Mouse (Mus musculus) lung, embryonic 14.5 days (tissue): ENCODE measurements at regions not wholly inside any gene's neighbourhood (a gene's known extent, or its start where the extent isn't known, plus 50 kb on each side); places are given as distances from the start of the nearest gene placed in this dataset.

ENCODE experiments used
- ATAC-seq: fragments of 200-750 bp; cut with Nextera tagmentation; 2 replicates; pipeline ENCODE4 v1.8.0; 2017; ENCODE audit warnings: mild to moderate bottlenecking, moderate TSS enrichment, moderate library complexity; ENCODE audit not compliant: insufficient read depth
- DNase-seq: peaks from one replicate; pipeline ENCODE4 v3.0.0-alpha.2; 2015
- H3K27ac ChIP-seq: fragments of 300-500 bp; sonication (generic); 2 replicates; pipeline ENCODE4 v1.5.1; 2014; ENCODE audit warnings: low read depth, mild to moderate bottlenecking, moderate library complexity
- H3K27me3 ChIP-seq: fragments of 300-500 bp; sonication (generic); 2 replicates; pipeline ENCODE4 v1.6.1; 2014; ENCODE audit warnings: low read length, control low read depth; ENCODE audit not compliant: insufficient read depth
- H3K36me3 ChIP-seq: fragments of 300-500 bp; sonication (generic); 2 replicates; pipeline ENCODE4 v1.6.1; 2014; ENCODE audit warnings: control low read depth; ENCODE audit not compliant: insufficient read depth
- H3K4me1 ChIP-seq: fragments of 300-500 bp; sonication (generic); 2 replicates; pipeline ENCODE4 v1.6.1; 2014; ENCODE audit warnings: antibody characterized with exemption, control low read depth; ENCODE audit not compliant: insufficient read depth
- H3K4me2 ChIP-seq: fragments of 300-500 bp; sonication (generic); 2 replicates; pipeline ENCODE4 v1.6.1; 2014; ENCODE audit warnings: mild to moderate bottlenecking
- H3K4me3 ChIP-seq: fragments of 300-500 bp; sonication (generic); 2 replicates; pipeline ENCODE4 v1.5.1; 2014; ENCODE audit warnings: low read depth, low read length
- H3K9ac ChIP-seq: fragments of 300-500 bp; sonication (generic); 2 replicates; pipeline ENCODE4 v1.6.1; 2014
- H3K9me3 ChIP-seq: fragments of 300-500 bp; sonication (generic); 2 replicates; pipeline ENCODE4 v1.6.1; 2016; ENCODE audit warnings: low read depth, low read length, control low read depth
- CTCF ChIP-seq: IDR thresholded peaks from 2 replicates; pipeline ENCODE4 v1.5.1; 2016; ENCODE audit warnings: antibody characterized with exemption, low read depth
- WGBS: fragments of 180-500 bp; shearing (Covaris S2); extraction: QIAGEN DNeasy Blood & Tissue Kit; methylation state at CpG from one replicate; pipeline ENCODE4 v1.1.7; 2014; 5-methylcytosine and 5-hydroxymethylcytosine counted together

- Histone ChIP-seq H3K36me3 (no peaks in the 10 kb centered on the region), H3K4me1 (no peaks in the 10 kb centered on the region), H3K4me3 (no peak overlapping the region), H3K27me3 (no peaks in the 10 kb centered on the region), H3K9ac (no peak overlapping the region), H3K27ac (no peak overlapping the region), H3K9me3 (no peaks in the 10 kb centered on the region), H3K4me2 (no peak overlapping the region)
- DNase-seq (no peak), ATAC-seq (no peak)
- TF ChIP-seq CTCF: no peak
- 59% methylated on average over 6 of the region's 6 CpGs for WGBS
Observed at GRCm38 (mm10) chr2:128377176-128377575, 213.8 kb upstream of the Spdye4c start.

- WGBS: 48% methylated on average over 10 of the region's 10 CpGs
- no peaks in the 10 kb centered on the region for H3K36me3 ChIP-seq
- no peak for TF ChIP-seq CTCF
- no peak overlapping the region for H3K4me3 ChIP-seq
- H3K4me1 ChIP-seq: no peaks in the 10 kb centered on the region
- H3K9me3 ChIP-seq: no peaks in the 10 kb centered on the region
- H3K27me3 ChIP-seq: no peaks in the 10 kb centered on the region
- no peak overlapping the region for H3K27ac ChIP-seq
- no peak for ATAC-seq
- H3K9ac ChIP-seq: no peak overlapping the region
- H3K4me2 ChIP-seq: no peak overlapping the region
- no peak for DNase-seq
Observed at GRCm38 (mm10) chr2:128377680-128378079, 213.3 kb upstream of the Spdye4c start.

DNA sequence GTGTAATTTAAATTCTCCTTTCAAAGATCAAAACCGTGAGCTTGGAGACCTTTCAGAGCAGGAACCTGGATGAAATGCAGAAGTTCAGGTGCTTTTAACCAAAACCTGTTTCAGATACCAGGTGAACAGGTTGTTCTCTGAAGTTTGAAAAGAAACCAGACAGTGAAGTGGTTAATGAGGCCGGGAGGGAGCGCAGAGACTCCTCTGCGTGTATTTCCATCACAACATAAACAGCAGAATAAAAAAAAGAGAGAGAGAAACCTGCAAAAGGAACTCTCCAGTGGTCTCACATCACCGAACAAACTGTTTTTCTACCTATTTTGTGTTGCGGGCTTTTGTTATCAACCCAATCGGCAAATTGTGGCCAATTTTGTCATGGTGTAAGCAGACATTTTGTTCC, 212.6 kb upstream of the Spdye4c start:
- Histone ChIP-seq H3K4me2 (no peak overlapping the region), H3K27ac (no peak overlapping the region), H3K4me1 (no peaks in the 10 kb centered on the region), H3K36me3 (no peaks in the 10 kb centered on the region), H3K27me3 (no peaks in the 10 kb centered on the region), H3K4me3 (no peak overlapping the region), H3K9ac (no peak overlapping the region), H3K9me3 (no peaks in the 10 kb centered on the region)
- 61% methylated on average over 7 of the region's 7 CpGs for WGBS
- no peak for TF ChIP-seq CTCF
- no peak for ATAC-seq
- no peak for DNase-seq

DNA sequence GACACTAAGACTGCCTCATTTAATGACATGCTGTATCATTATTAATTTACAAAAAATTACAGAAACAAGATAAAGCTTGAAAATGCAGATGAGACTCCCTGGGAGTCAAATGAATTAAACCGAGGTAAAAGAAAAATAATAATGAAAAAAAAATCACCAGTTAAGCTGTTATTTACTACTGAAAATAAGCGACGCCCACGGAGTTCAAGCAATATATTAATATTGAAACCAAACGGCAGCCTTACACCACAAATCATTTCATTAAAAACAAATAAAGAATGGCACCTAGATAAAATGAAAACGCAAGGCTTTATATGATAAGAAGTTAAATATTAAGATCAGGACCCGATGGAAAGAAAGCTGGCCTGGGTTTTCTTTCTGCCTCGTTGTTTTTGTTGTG, 211.9 kb upstream of the Spdye4c start:
- 57% methylated on average over 8 of the region's 8 CpGs for WGBS
- no peak overlapping the region for H3K4me2 ChIP-seq
- DNase-seq (no peak), ATAC-seq (no peak)
- no peak overlapping the region for H3K4me3 ChIP-seq
- TF ChIP-seq CTCF: no peak
- H3K36me3 ChIP-seq: no peaks in the 10 kb centered on the region
- no peaks in the 10 kb centered on the region for H3K9me3 ChIP-seq
- H3K9ac ChIP-seq: no peak overlapping the region
- H3K4me1 ChIP-seq: no peaks in the 10 kb centered on the region
- H3K27ac ChIP-seq: no peak overlapping the region
- H3K27me3 ChIP-seq: no peaks in the 10 kb centered on the region

DNA sequence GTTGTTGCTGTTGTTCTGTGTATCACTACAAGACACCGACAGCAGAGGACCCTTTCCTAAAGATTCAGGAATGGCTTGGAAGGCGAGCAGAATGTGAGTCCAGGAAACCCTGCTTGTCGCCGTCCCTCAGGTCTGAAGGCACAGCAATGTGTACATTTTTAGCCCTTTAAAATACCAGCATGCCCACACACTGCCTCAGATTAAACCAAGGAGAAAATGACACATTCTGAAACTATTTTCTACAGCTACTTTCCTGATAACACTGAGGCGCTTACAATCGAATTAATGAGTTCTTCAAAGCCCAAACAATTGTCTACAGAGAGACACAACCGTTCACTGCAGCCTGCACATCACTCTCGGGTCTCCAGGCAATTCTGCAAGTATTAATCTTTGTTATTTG, 211.5 kb upstream of the Spdye4c start:
- no peak for TF ChIP-seq CTCF
- ATAC-seq: no peak
- H3K4me1 ChIP-seq: no peaks in the 10 kb centered on the region
- no peak overlapping the region for H3K4me2 ChIP-seq
- no peak for DNase-seq
- no peak overlapping the region for H3K9ac ChIP-seq
- no peak overlapping the region for H3K4me3 ChIP-seq
- H3K9me3 ChIP-seq: no peaks in the 10 kb centered on the region
- H3K27me3 ChIP-seq: no peaks in the 10 kb centered on the region
- H3K36me3 ChIP-seq: no peaks in the 10 kb centered on the region
- no peak overlapping the region for H3K27ac ChIP-seq
- 30% methylated on average over 8 of the region's 8 CpGs for WGBS

DNA sequence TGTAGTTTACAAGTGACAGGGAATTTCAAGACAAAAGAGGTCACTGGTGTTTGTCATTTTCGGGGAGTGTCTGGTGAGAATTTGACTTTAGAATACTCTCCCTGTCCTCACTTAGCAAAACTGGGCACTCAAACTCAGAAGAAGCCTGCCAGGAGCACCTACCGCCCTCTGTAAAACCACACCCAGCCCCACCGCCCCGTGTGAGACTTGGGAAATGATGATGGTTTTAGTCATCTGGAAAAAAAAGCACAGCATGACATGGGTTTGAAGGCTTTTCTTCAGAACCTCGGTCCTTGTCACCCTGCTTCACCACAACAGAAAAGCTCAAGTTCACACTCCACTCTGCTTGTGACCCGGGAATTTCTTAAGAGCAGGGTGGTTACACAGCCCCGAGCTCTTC, 210.4 kb upstream of the Spdye4c start:
- no peak overlapping the region for H3K9ac ChIP-seq
- H3K4me3 ChIP-seq: no peak overlapping the region
- no peaks in the 10 kb centered on the region for H3K36me3 ChIP-seq
- 53% methylated on average over 7 of the region's 7 CpGs for WGBS
- no peak for DNase-seq
- H3K4me2 ChIP-seq: no peak overlapping the region
- no peak overlapping the region for H3K27ac ChIP-seq
- no peaks in the 10 kb centered on the region for H3K9me3 ChIP-seq
- ATAC-seq: no peak
- H3K27me3 ChIP-seq: no peaks in the 10 kb centered on the region
- H3K4me1 ChIP-seq: no peaks in the 10 kb centered on the region
- TF ChIP-seq CTCF: no peak

GRCm38 (mm10) chr2:128381684-128382205, 209.3 kb upstream of the Spdye4c start:
- H3K4me2 ChIP-seq: no peak overlapping the region
- H3K9me3 ChIP-seq: no peaks in the 10 kb centered on the region

GRCm38 (mm10) chr2:128382473-128382872, 208.5 kb upstream of the Spdye4c start:
- TF ChIP-seq CTCF: no peak
- Histone ChIP-seq H3K4me2 (no peak overlapping the region), H3K4me1 (no peaks in the 10 kb centered on the region), H3K9me3 (no peaks in the 10 kb centered on the region), H3K27ac (no peak overlapping the region), H3K36me3 (no peaks in the 10 kb centered on the region), H3K9ac (no peak overlapping the region), H3K4me3 (no peak overlapping the region), H3K27me3 (no peaks in the 10 kb centered on the region)
- no peak for DNase-seq
- ATAC-seq: no peak
- 62% methylated on average over 4 of the region's 4 CpGs for WGBS

More at GRCm38 (mm10) chr2:128381684-128382205, 209.3 kb upstream of the Spdye4c start:
- H3K27ac ChIP-seq: no peak overlapping the region
- H3K4me1 ChIP-seq: no peaks in the 10 kb centered on the region
- ATAC-seq: no peak
- no peak overlapping the region for H3K9ac ChIP-seq
- H3K36me3 ChIP-seq: no peaks in the 10 kb centered on the region
- H3K27me3 ChIP-seq: no peaks in the 10 kb centered on the region
- no peak for DNase-seq
- no peak for TF ChIP-seq CTCF
- 78% methylated on average over 5 of the region's 5 CpGs for WGBS
- H3K4me3 ChIP-seq: no peak overlapping the region
